Mouse (Mus musculus): Measurements from ENCODE around the gene Thra. TPM values are rescaled to one million over a fixed set of nuclear protein-coding genes. Genes with fewer than 3 reads are reported as not detected.

The Thra gene
- polyA plus RNA-seq, 1 experiment from 2014 or later: 177 TPM

DNA sequence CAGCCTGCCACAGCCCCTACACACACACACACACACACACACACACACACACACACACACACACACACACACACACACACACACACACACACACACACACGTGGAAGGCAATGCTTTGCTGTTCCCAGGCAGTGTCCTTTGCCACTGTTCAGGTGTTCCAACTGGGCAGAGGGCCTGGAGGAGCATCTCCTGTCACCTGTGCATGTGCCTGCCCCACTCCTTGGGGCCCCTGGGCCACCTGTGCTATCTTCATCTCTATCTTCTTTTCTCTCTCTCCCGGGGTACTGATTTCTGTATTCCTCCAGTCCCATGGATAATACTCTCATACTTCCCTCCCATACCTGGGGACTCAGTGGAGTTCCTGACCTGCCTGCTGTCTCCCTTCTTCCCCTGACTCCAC is 25.9 kb downstream of the Thra start:
- peak overlapping the region; percentile 22; the same call in 1 of the 2 replicates for H3K9ac ChIP-seq (replicated peaks; ENCODE audit: low read depth, low read length)
- no peaks in the 10 kb centered on the region for H3K9me3 ChIP-seq (ENCODE audit: control insufficient read depth, low read length)
- no peak overlapping the region for H3K4me2 ChIP-seq (ENCODE audit: low read length)
- WGBS: 43% methylated on average over 2 of the region's 2 CpGs
- peaks cover 34% of the 10 kb centered on the region for H3K36me3 ChIP-seq (ENCODE audit: control insufficient read depth, insufficient read depth)
- H3K4me3 ChIP-seq (replicated peaks; ENCODE audit: low read length): no peak overlapping the region
- peaks cover 51% of the 10 kb centered on the region for H3K4me1 ChIP-seq (replicated peaks; ENCODE audit: control insufficient read depth, insufficient read depth, low read length)
- ATAC-seq: no peak
- H3K27ac ChIP-seq (ENCODE audit: low read length): peak overlapping the region; percentile 41; the same call in 1 of the 2 replicates
- H3K27me3 ChIP-seq (replicated peaks; ENCODE audit: control insufficient read depth, insufficient read depth, low read length): no peaks in the 10 kb centered on the region

DNA sequence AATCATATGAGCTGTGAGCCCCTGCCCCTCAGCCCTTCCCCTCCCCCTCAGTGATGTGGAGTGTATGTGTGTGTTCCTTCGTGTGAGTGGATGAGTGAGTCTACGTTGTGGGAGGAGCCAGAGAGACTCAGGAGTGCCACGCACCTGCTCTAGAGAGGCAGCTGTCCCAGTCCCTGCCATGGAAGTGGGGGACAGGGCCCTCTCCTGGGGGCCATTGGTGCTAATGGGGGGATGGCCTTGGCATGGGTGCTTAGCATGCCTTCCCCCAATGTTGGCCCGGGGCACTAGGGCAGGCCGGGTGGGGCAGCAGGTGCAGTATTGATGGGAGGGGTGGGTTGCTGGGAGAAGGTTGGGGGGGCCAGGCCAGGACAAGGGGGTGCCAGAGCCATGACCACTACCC is 26.4 kb downstream of the Thra start:
- 34% methylated on average over 5 of the region's 5 CpGs for WGBS
- peak overlapping the region; percentile 81 for H3K27ac ChIP-seq (ENCODE audit: low read length)
- no peaks in the 10 kb centered on the region for H3K9me3 ChIP-seq (ENCODE audit: control insufficient read depth, low read length)
- peak; percentile 26; the same call in 1 of the 2 replicates for ATAC-seq
- peak overlapping the region; percentile 26; the same call in 1 of the 2 replicates for H3K9ac ChIP-seq (replicated peaks; ENCODE audit: low read depth, low read length)
- peaks cover 55% of the 10 kb centered on the region for H3K4me1 ChIP-seq (replicated peaks; ENCODE audit: control insufficient read depth, insufficient read depth, low read length)
- peaks cover 30% of the 10 kb centered on the region for H3K36me3 ChIP-seq (ENCODE audit: control insufficient read depth, insufficient read depth)
- no peak overlapping the region for H3K4me3 ChIP-seq (replicated peaks; ENCODE audit: low read length)
- no peaks in the 10 kb centered on the region for H3K27me3 ChIP-seq (replicated peaks; ENCODE audit: control insufficient read depth, insufficient read depth, low read length)
- H3K4me2 ChIP-seq (ENCODE audit: low read length): no peak overlapping the region

DNA sequence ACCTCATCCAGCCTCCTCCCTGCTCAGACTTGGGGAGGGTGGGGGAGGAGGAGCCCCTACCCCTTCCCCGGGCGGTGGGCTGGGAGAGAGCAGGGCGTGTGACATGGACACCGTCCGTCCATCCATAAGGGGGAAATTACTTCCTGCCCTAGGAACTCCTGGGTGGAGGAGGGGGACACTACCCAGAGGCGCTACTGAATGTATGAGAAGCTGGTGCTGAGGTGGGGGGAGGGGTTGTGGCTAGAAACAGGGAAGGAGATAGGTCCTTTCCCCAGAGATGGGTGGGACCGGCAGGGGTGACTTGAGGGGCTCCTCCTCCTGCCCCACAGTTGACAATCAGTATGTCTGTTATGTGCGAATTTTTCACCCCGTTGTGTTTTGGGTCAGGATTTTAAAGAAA is 26.8 kb downstream of the Thra start:
- Histone ChIP-seq H3K4me3 (replicated peaks; ENCODE audit: low read length) (no peak overlapping the region), H3K9me3 (ENCODE audit: control insufficient read depth, low read length) (no peaks in the 10 kb centered on the region), H3K27ac (ENCODE audit: low read length) (peak overlapping the region; percentile 81), H3K4me1 (replicated peaks; ENCODE audit: control insufficient read depth, insufficient read depth, low read length) (peaks cover 59% of the 10 kb centered on the region), H3K27me3 (replicated peaks; ENCODE audit: control insufficient read depth, insufficient read depth, low read length) (no peaks in the 10 kb centered on the region), H3K4me2 (ENCODE audit: low read length) (no peak overlapping the region), H3K36me3 (ENCODE audit: control insufficient read depth, insufficient read depth) (peaks cover 26% of the 10 kb centered on the region), H3K9ac (replicated peaks; ENCODE audit: low read depth, low read length) (peak overlapping the region; percentile 26; the same call in 1 of the 2 replicates)
- WGBS: 17% methylated on average over 9 of the region's 9 CpGs
- peak; percentile 62 for ATAC-seq

DNA sequence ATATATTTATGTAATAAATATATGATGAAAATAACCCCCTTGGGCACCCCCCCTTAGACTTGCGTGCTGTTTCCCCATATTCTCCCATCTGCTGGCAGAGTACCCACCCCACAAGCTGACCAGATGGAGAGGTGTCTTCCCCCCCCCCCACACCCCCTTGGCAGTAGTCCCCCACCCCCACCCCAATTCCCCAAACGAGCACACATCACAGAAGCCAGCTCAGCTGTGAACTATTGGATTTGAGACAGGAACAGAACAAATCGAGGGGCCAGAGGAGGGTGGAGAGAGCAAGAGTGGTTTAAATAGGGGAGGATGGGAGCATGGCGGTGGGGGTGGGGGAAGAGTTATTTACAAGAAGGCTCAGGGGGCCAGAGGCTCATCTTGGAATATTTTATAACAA is 27.3 kb downstream of the Thra start:
- ATAC-seq: peak; percentile 23
- peak overlapping the region; percentile 17; the same call in 1 of the 2 replicates for H3K4me3 ChIP-seq (replicated peaks; ENCODE audit: low read length)
- peak overlapping the region; percentile 81 for H3K27ac ChIP-seq (ENCODE audit: low read length)
- peak overlapping the region; percentile 40 for H3K4me2 ChIP-seq (ENCODE audit: low read length)
- H3K36me3 ChIP-seq (ENCODE audit: control insufficient read depth, insufficient read depth): peaks cover 25% of the 10 kb centered on the region
- WGBS: 19% methylated on average over 4 of the region's 4 CpGs
- H3K9ac ChIP-seq (replicated peaks; ENCODE audit: low read depth, low read length): peak overlapping the region; percentile 45; the same call in 1 of the 2 replicates
- H3K27me3 ChIP-seq (replicated peaks; ENCODE audit: control insufficient read depth, insufficient read depth, low read length): no peaks in the 10 kb centered on the region
- no peaks in the 10 kb centered on the region for H3K9me3 ChIP-seq (ENCODE audit: control insufficient read depth, low read length)
- peaks cover 61% of the 10 kb centered on the region for H3K4me1 ChIP-seq (replicated peaks; ENCODE audit: control insufficient read depth, insufficient read depth, low read length)

DNA sequence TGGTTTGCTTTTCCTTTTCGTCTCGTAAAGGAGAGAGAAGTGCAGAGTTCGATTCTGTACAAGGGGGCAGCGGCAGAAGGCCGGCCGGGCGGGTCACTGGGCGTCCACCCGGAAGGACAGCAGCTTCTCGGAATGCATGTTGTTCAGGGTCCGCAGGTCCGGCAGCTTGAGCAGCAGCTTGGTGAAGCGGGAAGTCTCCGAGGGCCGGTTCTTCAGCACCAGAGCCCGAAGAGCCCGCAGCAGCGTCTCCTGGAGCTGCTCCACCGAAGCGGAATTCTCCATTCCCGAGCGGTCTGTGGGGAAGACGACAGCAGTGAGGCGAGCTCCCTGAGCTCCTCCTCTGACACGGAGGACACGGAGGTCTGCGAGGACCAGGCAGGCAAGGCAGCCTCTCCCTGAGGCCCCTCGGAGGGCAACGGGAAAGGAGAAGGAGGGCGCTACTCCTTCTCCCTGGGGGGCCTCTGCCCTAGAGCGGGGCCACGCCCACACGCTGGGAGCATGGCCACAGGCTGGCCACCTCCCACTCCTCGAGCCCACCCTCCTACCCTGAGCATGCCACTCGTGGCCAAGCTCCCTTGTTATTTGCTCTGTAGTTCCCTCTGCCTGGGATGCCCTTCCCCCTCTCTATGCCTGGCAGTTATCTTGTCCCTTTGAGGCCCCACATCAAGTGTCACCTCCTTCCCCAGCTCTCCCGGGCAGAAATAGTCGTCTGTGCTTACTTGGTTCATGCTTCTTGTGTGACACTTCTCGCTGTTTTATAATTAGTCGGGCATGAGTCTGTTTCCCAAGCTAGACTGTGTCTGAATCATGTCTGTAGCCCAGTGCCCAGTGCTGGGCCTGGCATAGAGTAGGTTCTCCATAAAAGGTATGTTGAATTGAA is 27.9 kb downstream of the Thra start:
- ATAC-seq: no peak
- Histone ChIP-seq H3K36me3 (ENCODE audit: control insufficient read depth, insufficient read depth) (peaks cover 20% of the 10 kb centered on the region), H3K4me2 (ENCODE audit: low read length) (peak overlapping the region; percentile 40), H3K4me3 (replicated peaks; ENCODE audit: low read length) (peak overlapping the region; percentile 17), H3K9ac (replicated peaks; ENCODE audit: low read depth, low read length) (peak overlapping the region; percentile 45), H3K4me1 (replicated peaks; ENCODE audit: control insufficient read depth, insufficient read depth, low read length) (peaks cover 68% of the 10 kb centered on the region), H3K27me3 (replicated peaks; ENCODE audit: control insufficient read depth, insufficient read depth, low read length) (no peaks in the 10 kb centered on the region), H3K9me3 (ENCODE audit: control insufficient read depth, low read length) (no peaks in the 10 kb centered on the region), H3K27ac (ENCODE audit: low read length) (peak overlapping the region; percentile 81)
- 22% methylated on average over 39 of the region's 39 CpGs for WGBS

DNA sequence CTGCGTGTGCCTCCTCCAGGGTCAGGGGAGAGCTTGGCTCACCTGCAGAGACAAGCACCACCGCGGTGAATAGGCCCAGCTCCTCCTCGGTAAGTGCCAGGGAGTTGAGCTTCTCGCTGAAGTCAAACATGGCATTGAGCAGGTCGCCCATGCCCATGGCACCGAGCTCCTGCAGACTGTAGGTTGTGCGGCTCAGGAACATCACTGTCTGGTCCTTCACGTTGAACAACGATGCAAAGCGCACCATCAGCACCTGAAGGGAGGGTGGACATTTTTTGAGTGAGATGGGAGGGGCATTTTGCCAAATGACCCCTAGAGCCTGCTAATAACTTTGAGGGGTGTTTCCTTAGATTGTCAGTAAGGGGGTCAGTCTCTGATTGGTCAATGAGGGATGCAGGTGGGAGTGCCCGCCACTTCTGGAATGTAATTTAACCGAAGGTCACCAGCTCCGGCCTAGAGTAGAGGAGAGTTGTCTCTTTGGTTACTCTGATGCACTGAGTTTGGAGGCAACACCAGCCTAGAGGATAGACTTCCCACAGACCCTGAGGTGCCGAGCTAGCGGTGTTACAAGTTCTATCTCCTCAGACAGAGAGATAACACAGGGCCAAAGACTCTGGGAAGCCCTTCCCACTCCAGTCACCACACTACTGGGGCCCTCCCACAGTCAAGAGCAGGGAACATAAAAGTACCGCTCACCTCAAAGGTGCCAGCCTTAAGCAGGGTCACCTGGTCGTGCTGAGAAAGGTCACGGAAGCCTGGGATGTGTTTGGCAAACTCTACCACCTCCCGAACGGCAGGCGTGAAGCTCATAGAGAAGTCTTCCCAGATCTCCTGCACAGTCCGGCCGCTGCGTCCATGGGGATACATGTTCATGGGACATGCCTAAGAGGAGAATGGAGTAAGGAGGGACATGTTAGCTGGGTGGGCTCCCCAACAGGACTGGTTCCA is 28.8 kb downstream of the Thra start:
- Histone ChIP-seq H3K9me3 (ENCODE audit: control insufficient read depth, low read length) (no peaks in the 10 kb centered on the region), H3K4me2 (ENCODE audit: low read length) (no peak overlapping the region), H3K27ac (ENCODE audit: low read length) (peak overlapping the region; percentile 81), H3K4me3 (replicated peaks; ENCODE audit: low read length) (no peak overlapping the region), H3K4me1 (replicated peaks; ENCODE audit: control insufficient read depth, insufficient read depth, low read length) (peaks cover 77% of the 10 kb centered on the region), H3K9ac (replicated peaks; ENCODE audit: low read depth, low read length) (no peak overlapping the region), H3K36me3 (ENCODE audit: control insufficient read depth, insufficient read depth) (peaks cover 12% of the 10 kb centered on the region), H3K27me3 (replicated peaks; ENCODE audit: control insufficient read depth, insufficient read depth, low read length) (no peaks in the 10 kb centered on the region)
- ATAC-seq: no peak
- WGBS: 90% methylated on average over 25 of the region's 25 CpGs

DNA sequence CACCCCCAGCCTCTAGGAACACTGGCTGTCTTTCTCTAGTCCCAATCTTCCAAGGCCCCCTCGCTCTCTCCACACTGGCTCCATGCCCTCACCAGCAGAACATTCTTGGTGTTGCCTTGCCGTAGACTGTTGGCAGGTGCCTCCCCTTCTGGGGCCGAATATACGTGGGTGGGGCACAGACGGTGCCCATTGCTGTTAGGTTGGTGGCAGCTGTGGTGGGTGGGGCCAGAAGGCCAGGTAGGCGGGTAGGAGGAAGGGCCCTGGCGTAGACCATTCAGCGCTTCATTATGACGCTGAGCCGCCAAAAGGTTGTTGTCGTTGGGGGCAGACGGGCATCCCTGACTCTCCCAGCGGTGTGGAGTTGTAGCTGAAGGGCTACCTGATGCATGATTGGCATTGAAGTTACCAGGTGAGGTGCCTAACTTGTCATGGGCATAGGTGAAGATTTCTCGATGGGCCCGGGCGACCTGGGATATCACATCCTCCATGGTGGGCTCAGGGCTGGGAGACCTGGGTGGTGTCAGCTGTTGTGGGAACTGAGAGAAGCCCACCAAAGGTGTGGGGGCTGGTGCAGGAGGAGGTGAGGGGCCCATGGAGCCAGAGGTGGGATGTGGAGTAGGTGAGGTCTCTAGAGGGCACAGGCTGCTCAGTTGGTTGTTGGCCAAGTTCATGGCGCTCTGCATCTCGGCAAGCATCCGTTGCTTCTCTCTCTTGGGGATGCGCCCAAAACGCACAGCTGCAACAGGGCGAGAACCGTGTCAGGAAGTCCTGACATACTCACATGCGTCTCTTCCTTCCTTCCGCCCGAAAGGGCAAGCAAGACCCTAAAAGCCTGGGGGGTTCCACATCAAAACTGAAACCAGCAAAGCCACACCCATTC is 29.9 kb downstream of the Thra start:
- Histone ChIP-seq H3K4me3 (replicated peaks; ENCODE audit: low read length) (no peak overlapping the region), H3K9me3 (ENCODE audit: control insufficient read depth, low read length) (no peaks in the 10 kb centered on the region), H3K36me3 (ENCODE audit: control insufficient read depth, insufficient read depth) (peaks cover 6% of the 10 kb centered on the region), H3K27me3 (replicated peaks; ENCODE audit: control insufficient read depth, insufficient read depth, low read length) (no peaks in the 10 kb centered on the region), H3K9ac (replicated peaks; ENCODE audit: low read depth, low read length) (no peak overlapping the region), H3K4me2 (ENCODE audit: low read length) (no peak overlapping the region), H3K4me1 (replicated peaks; ENCODE audit: control insufficient read depth, insufficient read depth, low read length) (peaks cover 83% of the 10 kb centered on the region), H3K27ac (ENCODE audit: low read length) (peak overlapping the region; percentile 13; the same call in 1 of the 2 replicates)
- WGBS: 82% methylated on average over 26 of the region's 26 CpGs
- ATAC-seq: no peak

DNA sequence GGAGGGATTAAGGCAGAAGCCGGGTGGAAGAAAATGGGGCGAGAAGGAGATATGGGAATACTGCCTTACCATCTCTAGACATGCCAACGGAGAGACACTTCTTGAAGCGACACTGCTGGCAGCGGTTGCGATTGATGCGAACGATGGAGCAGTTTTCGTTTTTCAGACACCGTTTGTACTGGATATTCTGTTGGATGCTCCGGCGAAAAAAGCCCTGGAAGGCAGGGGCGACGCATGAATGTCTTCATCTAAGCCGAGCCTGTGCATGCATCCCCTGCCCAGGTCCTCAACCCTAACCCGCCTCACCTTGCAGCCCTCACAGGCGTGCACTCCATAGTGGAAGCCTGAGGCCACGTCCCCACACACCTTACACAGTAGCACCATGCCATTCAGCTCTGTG is 30.7 kb downstream of the Thra start:
- no peak for ATAC-seq
- H3K9ac ChIP-seq (replicated peaks; ENCODE audit: low read depth, low read length): no peak overlapping the region
- H3K27me3 ChIP-seq (replicated peaks; ENCODE audit: control insufficient read depth, insufficient read depth, low read length): no peaks in the 10 kb centered on the region
- peaks cover 4% of the 10 kb centered on the region; the same call in 1 of the 2 replicates for H3K36me3 ChIP-seq (ENCODE audit: control insufficient read depth, insufficient read depth)
- H3K9me3 ChIP-seq (ENCODE audit: control insufficient read depth, low read length): no peaks in the 10 kb centered on the region
- 85% methylated on average over 18 of the region's 18 CpGs for WGBS
- H3K4me2 ChIP-seq (ENCODE audit: low read length): no peak overlapping the region
- peaks cover 83% of the 10 kb centered on the region for H3K4me1 ChIP-seq (replicated peaks; ENCODE audit: control insufficient read depth, insufficient read depth, low read length)
- no peak overlapping the region for H3K4me3 ChIP-seq (replicated peaks; ENCODE audit: low read length)
- 0 out of 2 replicates have a peak overlapping the region, but pooled peaks have one; percentile 1 for H3K27ac ChIP-seq (ENCODE audit: low read length)
